Mouse (Mus musculus): Measurements from ENCODE around the gene Nostrin.

The Nostrin gene

DNA sequence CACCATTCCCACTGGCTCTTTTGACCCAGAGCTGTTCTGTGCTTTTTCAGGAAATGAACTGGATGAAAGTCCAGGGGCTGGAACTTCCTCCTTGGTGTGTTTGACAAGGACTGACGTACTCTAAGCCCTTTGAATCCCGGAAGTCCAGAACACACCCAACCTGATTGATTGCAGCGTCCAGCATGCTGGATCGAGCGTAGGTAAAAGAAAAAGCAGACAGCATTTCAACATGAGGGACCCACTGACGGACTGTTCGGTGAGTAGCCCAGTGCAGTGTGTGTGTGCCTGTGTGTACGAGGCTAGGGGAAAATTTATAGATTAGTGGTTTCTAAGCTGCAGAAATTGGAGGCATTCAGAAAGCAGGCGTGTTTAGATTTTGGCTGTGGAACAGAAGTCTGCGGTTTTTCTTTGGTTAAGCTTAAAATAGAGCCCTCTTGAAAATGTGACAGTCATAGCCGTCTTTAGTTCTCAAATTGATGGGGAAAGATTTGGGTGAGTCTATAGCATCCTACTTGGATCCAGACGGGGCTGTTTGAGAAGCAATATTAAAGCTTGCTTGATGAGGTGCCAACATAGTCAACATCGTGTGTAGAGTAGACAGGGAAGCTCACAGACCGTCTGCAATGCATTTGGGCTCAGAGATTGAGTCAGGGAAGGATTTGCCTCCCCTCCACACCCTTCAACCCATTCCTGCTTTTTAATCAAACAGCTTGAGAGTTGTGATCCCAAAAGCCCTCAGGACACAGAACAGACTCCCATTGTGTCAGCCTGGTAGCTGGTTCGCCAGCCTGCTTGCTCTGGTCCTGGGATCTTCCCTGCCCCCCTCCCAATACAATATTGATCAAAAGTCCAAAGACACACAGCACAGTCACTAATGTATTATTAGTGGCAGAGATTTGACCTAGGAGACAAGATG lies at the start of gene Nostrin:
Gene Nostrin, plus strand, starts transcription at position 140 of the 916 bp plus-strand sequence.
- peak; percentile 5 for DNase-seq (ENCODE audit: low read depth)

DNA sequence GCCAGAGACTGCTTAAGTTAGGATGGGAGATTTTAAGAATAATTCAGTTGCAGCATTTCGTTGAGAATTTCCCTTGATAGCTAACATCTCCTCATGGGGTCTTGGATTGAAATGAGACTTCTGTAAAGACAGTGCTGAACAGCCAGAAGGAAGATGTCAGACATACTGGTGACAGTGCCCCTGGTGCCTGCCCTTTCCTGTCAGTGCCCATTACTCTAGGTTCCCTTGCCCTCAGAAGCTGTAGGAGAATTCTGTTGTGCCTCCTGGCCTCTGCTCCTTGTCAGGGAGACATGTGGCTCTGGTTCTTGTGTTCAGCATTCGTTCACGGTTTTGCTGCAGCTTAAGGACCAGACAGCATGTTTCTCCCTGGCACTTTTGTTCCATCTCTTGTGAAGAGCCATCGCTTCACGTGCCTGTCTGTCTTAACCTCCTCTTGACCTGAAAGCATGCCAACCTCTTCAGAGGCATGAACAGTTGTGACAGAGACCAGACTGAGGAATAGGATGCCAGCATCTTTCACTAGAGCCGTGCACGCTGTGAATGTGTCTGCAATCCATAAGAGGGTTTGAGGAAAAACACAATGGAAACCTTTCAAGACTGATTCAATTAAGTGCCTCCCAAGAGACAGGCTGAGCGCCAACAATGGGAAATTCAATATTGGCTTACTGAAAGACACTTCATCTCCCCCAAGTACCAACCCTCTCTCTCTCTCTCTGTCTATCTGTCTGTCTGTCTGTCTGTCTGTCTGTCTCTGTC lies 48.9 kb upstream of the Nostrin start:
- DNase-seq (ENCODE audit: low read depth): no peak

DNA sequence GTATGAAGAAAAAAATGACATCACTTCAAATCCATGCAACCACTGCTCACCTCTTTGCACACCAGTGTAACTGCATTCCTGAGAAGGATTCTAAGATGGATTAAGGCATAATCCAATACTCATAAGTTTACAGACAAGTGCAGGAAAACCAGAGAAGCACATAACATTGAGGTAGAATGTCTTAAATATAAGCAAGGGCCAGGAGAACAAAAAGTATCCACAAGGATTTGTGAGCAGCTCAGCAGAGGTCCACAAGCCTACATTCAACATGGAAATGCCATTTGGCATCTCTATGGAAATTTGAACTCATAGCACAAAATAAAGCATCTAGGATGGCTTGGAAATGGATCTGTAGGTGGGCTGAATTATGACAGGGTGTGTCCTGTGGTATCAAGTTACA lies 39.8 kb upstream of the Nostrin start:
- no peak for DNase-seq (ENCODE audit: low read depth)

DNA sequence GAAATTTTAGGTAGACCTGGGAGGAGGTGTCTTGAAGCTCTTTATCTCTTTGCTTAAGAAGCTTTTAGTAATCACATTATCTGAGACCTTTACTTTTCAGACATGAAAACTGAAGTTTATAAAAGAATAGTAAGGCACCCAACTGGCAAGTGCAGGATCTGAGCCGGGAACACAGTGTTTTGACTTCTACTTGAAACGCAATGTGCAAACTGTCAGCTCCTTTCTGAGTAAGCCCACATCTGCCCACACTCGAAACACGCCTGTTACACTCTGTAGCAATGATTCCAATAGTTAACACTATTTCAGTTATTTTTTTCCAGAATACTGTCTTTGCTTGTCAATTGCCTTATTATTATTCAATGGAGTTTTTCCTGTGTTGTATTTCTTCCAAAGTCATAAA lies 38.8 kb upstream of the Nostrin start:
- no peak for DNase-seq (ENCODE audit: low read depth)

DNA sequence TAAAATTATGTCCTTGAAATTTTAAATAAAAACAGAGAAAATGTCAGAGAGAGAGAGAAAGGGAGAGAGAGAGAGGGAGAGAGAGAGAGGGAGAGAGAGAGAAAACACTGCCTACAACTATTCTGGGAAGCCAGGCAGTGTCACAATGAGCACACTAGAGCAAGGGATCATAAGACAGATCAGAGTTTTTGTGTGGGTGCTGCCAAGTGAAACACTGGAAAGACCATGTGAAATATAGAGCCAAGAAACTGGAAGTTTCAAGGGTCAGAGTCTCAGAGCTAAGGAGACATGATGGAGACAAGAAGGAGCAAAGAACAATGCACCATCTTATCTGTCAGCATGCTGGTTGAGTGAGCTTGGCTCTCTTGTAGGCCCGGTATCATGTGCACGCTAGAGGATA lies 38.1 kb upstream of the Nostrin start:
- DNase-seq (ENCODE audit: low read depth): no peak

DNA sequence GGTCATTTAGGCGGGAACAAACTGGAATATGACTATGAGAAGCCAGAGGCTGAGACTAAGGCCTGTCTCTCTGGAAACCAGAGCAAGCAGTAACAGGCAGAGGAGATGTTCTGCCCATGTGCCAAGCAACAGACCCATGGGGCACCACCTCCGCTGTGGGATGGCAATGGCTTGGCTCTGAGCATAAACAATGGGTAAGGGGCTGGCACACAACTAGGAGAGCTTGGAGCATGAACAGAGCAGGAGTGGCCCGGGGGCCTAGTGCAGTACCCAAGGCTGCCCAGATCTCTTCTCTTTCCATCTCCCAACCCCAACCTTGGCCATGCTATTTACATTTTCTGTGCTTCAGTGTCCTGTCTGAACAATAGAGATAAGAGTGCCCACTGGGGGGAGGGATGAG lies 36.9 kb upstream of the Nostrin start:
- no peak for DNase-seq (ENCODE audit: low read depth)

DNA sequence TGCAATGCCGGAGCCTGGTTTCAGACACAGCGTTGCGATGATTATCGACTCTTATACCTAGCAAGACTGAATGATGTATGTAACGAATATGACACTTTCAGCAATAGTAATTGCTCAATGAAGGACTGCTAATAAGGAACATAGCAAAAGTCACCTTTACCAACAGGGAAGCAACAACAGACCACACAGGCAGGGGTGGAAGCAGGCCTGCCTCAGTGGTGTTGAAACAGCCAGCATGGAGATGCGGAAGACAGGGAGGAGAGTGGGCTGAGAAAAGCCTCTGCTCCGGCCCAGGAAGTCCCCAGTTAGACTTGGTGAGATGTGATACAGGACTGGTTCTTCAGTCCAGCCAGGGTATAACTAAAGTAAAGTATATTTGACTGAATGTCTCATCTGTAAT lies 36.5 kb upstream of the Nostrin start:
- DNase-seq (ENCODE audit: low read depth): no peak

DNA sequence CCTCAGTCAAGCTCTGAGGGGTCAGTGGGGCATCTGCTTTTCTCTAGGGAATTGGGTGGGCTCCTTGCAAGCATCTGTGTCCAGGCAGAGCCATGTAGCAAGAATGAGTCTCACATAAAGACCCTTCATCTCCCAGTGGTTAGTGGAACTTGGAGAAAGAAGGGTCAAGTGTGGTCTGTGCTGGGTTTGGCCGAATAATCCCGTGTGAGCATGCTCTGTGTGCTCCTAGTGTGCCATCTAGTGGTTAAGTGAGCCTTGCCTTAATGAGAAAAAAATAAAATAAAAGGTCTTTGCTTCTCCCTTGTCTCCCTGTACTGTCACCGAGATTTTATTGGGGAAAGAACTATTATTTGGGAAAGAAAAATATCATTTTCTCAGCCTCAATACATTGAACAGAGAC lies 34.9 kb upstream of the Nostrin start:
- peak; percentile 47 for DNase-seq (ENCODE audit: low read depth)

DNA sequence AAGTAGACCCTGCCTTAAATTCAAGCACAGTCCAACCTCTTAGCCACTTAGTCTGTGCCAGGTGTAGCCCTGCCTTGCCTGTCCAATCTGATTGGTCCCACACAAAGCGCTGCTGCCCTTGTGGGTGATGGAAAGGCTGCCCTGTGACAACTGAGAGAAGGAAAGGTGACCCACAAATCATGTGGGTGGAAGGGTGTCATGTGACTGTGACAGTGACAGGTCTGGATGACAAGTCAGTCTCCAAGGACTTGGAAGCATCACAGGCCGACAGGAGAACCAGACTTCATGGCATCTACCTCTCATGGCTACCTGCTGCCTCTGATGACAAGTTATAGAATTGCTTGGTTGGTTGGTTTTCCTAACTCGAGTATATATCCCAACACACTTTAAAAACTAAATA lies 32.1 kb upstream of the Nostrin start:
- DNase-seq (ENCODE audit: low read depth): no peak

DNA sequence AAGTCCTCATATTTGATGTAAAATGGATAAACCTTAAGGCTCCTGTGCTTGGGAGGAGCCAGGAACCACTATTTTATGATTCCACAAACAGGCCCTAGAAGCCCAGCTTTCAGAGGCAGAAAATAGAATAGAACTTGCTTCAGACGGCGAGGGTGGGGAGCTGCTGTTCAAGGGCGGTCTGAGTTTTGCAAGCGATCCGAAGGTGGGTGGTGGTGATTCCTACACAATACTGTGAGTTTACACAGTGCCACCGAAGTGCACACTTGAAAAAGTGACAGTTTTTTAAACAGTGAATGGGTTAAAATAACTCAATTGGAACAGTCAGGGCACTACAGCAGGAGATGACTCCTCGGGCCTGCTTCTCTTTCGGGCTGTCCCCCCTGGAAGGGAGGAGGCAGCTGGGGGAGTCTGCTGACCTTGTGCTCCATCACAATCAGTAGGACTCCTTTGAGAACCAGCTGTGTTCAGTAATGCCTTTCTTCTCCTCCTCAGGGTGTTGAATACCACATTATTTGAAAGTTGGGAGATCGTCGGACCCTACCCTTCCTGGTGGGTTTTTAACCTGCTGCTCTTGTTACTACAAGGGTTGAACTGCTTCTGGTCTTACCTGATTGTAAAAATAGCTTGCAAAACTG lies 31.0 kb upstream of the Nostrin start:
- DNase-seq (ENCODE audit: low read depth): no peak

DNA sequence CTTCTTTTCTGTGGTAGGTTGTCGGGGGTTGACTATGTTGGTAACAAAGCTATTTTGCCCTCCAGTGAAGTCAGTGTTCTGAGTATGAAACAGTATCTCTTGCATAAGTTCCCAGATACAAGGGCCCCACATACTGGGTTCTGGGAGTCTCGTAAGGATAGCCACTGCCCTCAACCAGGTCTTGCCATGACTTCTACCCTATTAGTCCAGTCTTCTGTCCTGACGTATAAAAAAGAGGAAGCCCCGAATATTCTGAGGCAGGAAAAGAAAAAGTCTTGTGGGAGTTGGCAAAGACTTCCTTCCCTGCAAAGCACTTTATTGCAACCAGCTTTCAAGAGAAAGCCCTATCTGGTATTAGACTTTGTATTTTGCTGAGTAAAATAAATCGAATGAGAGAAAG lies 26.4 kb upstream of the Nostrin start:
- no peak for DNase-seq (ENCODE audit: low read depth)

DNA sequence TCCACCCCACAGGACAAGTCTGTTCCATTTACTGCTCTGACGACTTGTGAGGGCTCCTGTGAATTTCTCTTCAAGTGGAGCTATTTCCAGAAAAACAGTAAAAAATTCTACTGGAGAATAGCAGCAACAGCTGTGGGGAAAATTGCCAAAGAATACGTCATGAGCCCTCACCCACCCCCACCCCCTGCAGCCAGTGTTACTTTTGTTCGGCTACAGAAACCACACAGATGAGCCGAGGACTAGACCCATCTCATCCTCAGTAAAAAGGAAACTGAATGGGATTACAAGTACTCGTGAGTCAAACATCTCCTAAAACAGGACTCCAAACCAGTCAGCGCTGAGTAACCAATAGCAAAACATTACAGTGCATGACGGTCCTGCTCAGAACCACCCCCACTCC lies 25.9 kb upstream of the Nostrin start:
- DNase-seq (ENCODE audit: low read depth): no peak

DNA sequence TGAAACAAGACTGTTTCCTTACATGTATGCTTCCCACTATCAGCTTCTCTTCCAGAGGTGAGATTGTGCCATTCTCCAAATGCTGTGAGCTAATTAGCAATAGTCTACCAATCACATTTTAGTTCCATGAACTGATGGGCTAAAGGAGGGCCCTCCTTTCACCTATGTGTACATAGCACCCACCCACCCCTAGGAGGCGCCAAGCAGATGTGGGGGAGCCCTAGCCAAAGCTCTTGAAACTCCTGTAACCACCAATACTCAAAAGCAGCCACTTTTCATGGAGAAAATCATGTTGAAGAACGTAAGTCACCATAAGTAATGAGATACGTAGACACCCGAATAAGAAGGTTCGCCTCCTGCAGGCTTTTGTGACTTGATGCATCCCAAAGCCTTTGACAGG lies 23.0 kb upstream of the Nostrin start:
- no peak for DNase-seq (ENCODE audit: low read depth)

DNA sequence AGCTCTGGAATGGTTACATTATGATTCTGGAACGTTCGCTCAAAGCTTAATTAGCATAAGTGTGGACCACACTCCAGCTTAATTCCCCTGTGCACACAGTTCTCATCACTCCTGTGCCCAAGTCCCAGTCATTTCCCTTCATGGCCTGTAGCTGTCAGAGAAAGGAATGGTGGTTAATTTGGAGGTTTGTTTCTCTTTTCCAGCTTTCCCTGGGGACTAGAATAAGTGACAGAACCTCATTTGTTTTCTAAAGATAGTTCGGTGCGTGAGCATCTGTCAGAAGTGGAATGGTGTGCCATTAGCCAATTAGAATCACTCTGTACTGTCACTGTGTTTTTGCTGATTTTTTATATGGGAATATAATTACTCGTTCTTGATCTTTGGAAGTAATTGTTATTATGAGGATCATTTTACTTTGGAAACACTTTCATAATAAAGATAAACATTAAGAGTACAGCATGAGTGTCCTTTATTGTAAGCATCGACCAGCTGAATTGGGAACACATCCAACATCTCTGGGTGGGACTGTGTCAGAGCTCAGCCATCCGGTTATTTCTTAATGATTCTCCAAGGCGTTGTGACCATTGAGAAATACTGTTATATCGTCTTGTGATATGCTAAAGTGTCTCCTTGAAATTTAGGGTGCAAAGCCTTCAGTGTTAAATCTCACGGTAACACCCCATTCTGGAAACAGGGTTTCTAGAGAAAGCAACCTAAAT lies 21.6 kb upstream of the Nostrin start:
- DNase-seq (ENCODE audit: low read depth): no peak

DNA sequence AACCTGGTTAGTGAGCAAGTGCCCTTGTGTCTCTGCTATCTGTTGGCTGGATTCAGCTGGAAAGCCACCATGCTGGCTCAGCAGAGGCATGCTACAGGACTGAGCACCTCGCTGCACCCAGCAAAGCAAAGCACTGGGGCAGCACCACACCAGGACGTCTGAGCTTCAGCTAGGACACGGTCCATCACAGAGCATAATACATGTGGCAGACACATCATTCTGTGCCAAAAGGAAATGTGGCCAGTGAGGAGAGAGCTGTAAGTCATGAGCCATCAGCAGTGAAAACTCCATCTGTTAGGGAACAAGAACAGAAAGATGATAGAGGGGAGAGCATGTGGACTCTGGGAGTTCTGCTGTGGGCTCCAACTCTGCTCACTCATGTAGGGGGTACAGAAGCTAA lies 19.7 kb upstream of the Nostrin start:
- no peak for DNase-seq (ENCODE audit: low read depth)

DNA sequence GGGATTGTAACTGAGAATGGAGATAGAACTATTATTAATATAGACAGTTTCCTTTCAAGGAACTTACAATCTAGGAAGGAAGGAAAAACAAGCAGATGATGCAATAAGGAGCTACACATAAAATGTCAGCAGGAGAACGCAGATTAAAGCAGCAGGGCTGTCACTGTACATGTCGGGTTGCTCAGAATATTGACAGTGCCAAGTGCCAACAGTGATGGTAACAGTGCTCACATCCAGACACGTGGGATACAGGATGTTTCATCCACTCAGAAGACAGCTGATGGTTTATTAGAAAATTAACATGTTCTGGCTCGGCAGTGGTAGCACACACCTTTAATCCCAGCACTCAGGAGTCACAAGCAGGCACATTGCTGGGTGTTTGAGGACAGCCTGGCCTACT lies 18.8 kb upstream of the Nostrin start:
- DNase-seq (ENCODE audit: low read depth): no peak

DNA sequence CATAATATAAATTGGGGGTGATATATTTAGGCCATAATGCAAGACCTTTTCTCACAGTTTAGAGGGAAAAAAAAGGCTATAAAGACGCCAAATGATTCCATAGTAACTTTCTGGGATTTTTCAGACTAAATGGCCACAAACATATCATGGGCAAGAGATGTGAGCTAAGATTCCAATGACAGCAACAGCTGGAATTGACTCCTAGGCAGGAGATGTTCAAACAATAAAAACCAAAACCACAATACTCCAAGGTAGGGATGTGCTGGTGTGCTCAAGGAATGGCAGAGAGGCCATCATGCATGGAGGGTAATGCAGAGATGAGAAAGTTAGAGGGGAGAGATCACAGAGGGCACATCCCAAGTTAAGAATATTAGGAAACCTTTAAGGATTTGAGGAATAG lies 16.6 kb upstream of the Nostrin start:
- DNase-seq (ENCODE audit: low read depth): no peak

DNA sequence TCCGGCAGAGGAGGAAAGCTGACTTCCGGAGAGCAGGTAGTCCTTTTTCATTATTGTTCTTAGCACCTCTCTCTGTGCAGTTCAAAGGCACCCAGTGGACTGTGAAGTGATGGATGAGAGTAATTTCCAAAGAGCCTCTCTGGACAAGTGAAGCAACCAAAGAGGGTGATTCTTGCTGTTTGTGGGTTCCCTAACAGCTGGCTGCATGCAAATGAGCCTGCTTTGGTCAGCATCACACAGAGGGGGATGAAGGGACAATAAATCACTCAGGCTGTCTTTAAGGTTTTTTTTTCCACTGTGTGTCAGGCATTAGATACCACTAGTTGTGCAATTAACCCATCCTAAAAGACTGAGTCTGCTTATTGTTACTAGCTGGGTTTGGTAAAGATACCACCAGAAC lies 15.9 kb upstream of the Nostrin start:
- DNase-seq (ENCODE audit: low read depth): no peak

DNA sequence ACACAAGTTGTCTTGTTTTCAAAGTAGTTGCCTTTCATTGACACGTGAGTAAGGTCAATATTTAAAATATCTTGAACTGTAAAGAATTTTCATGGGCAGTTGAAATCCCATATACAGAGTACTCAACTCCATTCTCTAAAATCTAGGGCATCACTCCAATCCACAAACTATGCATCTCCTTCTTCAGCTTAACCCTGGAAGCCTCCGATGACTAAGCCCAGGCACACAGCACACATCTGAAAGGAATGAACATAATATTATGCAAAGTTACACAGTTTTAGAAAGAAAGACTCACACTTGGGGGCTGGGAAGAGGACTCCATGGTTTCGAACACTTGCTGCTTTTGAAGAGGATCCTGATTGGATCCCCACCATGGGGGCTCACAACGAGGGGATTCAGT lies 13.9 kb upstream of the Nostrin start:
- DNase-seq (ENCODE audit: low read depth): no peak

DNA sequence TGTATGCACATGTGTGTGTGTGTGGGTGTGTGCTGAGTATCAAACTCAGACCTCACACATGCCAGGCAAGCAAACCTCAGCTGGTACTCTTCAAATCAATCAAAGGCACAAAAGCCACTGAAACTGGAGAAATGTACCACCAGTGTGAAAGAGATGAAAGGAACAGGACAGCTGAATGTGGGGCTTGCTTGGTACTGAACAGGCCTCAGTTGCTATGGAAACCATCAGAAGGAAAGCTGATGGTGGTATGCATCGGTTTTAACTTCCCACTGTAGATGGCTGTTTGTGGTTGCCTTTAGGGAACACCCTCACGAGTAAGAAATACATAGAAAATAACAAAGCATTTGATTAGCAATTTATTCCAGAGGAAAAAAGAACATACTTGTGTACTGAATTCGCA lies 10.2 kb upstream of the Nostrin start:
- DNase-seq (ENCODE audit: low read depth): no peak

DNA sequence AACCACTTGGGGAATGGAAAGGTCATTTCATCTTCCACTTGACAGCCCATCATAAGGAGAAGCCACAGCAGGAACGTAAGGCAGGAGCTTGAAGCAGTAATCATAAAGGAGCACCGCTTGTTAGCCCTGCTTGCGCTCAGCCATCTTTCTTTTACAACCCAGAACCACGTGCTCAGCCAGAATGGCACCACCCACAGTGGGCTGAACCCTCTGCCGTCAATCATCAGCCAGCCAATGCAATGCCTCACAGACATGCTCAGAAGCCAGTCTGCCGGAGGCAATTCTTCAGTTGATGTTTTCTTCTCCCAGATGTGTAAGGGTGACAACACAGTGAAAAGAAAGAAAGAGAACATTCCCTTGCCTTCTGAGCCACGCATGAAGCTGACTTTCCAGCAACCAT lies 7.3 kb upstream of the Nostrin start:
- DNase-seq (ENCODE audit: low read depth): no peak

DNA sequence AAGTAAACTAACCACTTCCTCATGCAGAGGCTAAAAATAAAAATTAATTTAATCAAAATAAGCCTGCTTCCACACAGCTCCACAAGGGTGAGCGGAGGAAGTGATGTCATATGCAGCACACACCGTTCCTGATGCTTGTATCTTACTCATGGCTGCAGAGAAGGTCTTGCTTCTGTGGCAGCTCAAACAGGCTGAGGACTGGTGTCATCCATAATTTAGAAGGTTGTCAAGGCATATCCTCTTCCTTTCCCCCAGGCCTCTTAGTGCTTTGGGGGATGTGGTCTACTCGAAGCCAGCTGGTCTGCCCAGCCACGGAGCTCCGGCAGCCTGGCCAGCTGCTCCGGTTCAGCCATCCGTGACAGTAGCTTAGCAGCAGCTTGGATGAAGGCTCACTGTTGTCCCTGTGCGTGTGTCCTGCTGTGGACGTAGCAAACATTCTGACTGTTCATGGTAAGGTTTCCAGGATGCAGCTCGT lies 6.6 kb upstream of the Nostrin start:
- DNase-seq (ENCODE audit: low read depth): peak; percentile 18

All from naive thymus-derived CD4-positive, alpha-beta T cell, adult 2 months (primary cell).